Mouse (Mus musculus) forebrain, embryonic 12.5 days (tissue): ENCODE results near the gene Ehd1. TPM values are rescaled to one million over a fixed set of nuclear protein-coding genes. Genes with fewer than 3 reads are reported as not detected.

ENCODE experiments used
- ATAC-seq: fragments of 200-750 bp; cut with Nextera tagmentation; 2 replicates; pipeline ENCODE4 v1.8.0; 2017; ENCODE audit warnings: moderate TSS enrichment; ENCODE audit not compliant: low FRiP score
- H3K27ac ChIP-seq: fragments of 300-500 bp; sonication (generic); 2 replicates; pipeline ENCODE4 v1.5.1; 2016; ENCODE audit warnings: mild to moderate bottlenecking
- H3K27me3 ChIP-seq: fragments of 300-500 bp; sonication (generic); 2 replicates; pipeline ENCODE4 v1.6.1; 2016; ENCODE audit warnings: mild to moderate bottlenecking
- H3K36me3 ChIP-seq: fragments of 300-500 bp; sonication (generic); replicated peaks from 2 replicates; pipeline ENCODE4 v1.6.1; 2016; ENCODE audit warnings: mild to moderate bottlenecking
- H3K4me1 ChIP-seq: fragments of 300-500 bp; sonication (generic); 2 replicates; pipeline ENCODE4 v1.6.1; 2016
- H3K4me2 ChIP-seq: fragments of 300-500 bp; sonication (generic); 2 replicates; pipeline ENCODE4 v1.6.1; 2016; ENCODE audit warnings: mild to moderate bottlenecking, moderate library complexity
- H3K4me3 ChIP-seq: fragments of 300-500 bp; sonication (generic); replicated peaks from 2 replicates; pipeline ENCODE4 v1.5.1; 2016; ENCODE audit warnings: mild to moderate bottlenecking
- H3K9ac ChIP-seq: fragments of 300-500 bp; sonication (generic); 2 replicates; pipeline ENCODE4 v1.6.1; 2016; ENCODE audit warnings: mild to moderate bottlenecking
- H3K9me3 ChIP-seq: fragments of 300-500 bp; sonication (generic); 2 replicates; pipeline ENCODE4 v1.6.1; 2016
- WGBS: fragments of 180-500 bp; shearing (Covaris S2); methylation state at CpG from one replicate; pipeline ENCODE4 v1.1.7; 2016; 5-methylcytosine and 5-hydroxymethylcytosine counted together
- polyA plus RNA-seq: library from polyadenylated mRNA; unstranded; fragments of >200 nt; fragmentation: Nextera tagmentation; extraction: Ambion mirVana; gene quantifications from 2 replicates; pipeline ENCODE4 v1.2.1, GENCODE M21; 2016

Ehd1 gene
- polyA plus RNA-seq, 1 experiment from 2014 or later = 86.6 TPM

DNA sequence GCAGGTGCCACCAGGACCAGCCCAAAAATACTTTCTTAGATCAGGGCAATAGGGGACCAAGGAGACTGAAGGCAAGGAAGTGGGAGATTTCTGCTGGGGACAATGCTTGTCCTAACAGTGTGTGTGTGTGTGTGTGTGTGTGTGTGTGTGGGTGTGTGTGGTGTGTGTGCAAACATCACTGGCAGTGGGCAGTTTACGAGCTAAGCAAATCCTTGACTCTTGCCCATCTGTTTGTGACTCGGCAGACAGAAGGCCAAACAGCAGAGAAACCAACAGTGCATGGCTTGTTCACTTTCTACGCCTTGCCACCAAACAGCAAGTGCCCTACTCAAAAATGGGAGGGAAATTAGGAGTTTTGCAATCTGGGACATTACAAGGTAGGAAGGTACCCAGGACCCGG lies 2.9 kb upstream of the Ehd1 start:
- Histone ChIP-seq H3K4me1 (peaks cover 28% of the 10 kb centered on the region), H3K4me2 (no peak overlapping the region), H3K9ac (no peak overlapping the region), H3K4me3 (no peak overlapping the region), H3K27me3 (peaks cover 6% of the 10 kb centered on the region; the same call in 1 of the 2 replicates), H3K27ac (no peak overlapping the region), H3K36me3 (no peaks in the 10 kb centered on the region), H3K9me3 (no peaks in the 10 kb centered on the region)
- ATAC-seq = no peak
- 83% methylated on average over 4 of the region's 4 CpGs for WGBS

DNA sequence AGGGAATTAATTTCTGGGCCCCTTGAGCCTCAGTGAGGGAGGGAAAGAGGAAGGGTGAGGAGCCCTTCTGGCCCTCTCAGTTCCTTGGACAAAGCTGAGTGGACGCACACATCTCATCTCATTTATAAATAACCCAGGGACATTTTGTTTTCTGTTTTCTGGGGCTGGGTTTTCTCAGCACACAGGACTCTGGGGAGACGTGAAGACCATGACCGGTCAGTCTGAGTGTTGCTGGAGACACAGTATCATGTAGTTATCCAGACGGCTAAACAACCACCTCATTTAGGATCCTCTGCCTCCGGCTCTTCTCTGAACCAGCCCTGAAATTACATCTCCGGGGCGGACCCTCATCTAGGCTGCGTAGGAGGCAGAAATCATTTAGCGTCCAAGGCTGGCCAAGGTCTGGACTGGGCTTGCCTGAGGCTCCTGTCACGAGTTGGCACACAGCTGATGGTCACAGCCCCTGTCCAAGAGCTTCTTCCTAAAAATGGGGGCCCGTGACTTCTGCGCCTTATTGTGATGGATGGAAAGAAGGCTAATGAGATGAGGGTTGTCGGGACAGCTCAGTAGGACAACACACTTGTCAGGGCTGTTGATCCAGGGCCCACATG lies 2.4 kb upstream of the Ehd1 start:
- no peak overlapping the region for H3K4me2 ChIP-seq
- WGBS = 96% methylated on average over 13 of the region's 13 CpGs
- H3K27ac ChIP-seq = no peak overlapping the region
- no peak overlapping the region for H3K9ac ChIP-seq
- H3K36me3 ChIP-seq = no peaks in the 10 kb centered on the region
- peaks cover 34% of the 10 kb centered on the region for H3K4me1 ChIP-seq
- no peak for ATAC-seq
- peaks cover 6% of the 10 kb centered on the region; the same call in 1 of the 2 replicates for H3K27me3 ChIP-seq
- H3K9me3 ChIP-seq = no peaks in the 10 kb centered on the region
- H3K4me3 ChIP-seq = no peak overlapping the region

DNA sequence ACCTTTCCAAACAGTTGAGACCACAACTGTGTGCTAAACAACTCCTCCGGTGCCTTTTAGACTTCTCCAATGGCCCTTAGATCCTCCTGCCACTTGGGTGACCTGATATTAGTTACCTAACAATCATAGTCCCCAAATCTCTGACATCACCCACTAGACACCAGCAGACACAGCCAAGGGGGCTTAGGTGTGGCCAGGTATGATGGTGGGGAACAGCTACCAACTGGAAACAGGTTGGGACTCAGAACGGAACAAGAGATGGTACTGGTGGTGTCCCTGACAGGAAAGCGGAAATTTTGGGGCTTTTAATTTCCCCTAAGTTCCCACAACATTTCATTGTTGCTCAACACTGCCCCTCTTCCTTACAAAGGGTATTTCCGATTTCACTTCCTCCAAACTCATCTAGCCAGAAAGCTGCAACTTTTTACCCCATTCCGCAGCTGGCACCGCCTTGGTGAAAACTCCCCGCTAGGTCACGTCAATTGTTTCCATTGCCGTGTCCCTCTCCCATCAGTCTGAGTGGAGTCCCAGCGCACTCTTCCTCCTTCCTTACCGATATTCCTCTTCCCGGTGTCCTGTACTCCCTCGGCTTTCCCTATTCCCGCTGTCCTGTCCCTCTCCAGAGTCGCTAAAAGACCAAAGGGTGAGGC lies 660 bp upstream of the Ehd1 start:
- H3K27ac ChIP-seq = peak overlapping the region; percentile 57
- H3K27me3 ChIP-seq = peaks cover under 1% of the 10 kb centered on the region; the same call in 1 of the 2 replicates
- no peak for ATAC-seq
- peaks cover 42% of the 10 kb centered on the region for H3K4me1 ChIP-seq
- peaks cover 14% of the 10 kb centered on the region for H3K36me3 ChIP-seq
- peak overlapping the region; percentile 88 for H3K9ac ChIP-seq
- H3K9me3 ChIP-seq = no peaks in the 10 kb centered on the region
- peak overlapping the region; percentile 87 for H3K4me3 ChIP-seq
- peak overlapping the region; percentile 84 for H3K4me2 ChIP-seq
- WGBS = 8% methylated on average over 15 of the region's 15 CpGs

DNA sequence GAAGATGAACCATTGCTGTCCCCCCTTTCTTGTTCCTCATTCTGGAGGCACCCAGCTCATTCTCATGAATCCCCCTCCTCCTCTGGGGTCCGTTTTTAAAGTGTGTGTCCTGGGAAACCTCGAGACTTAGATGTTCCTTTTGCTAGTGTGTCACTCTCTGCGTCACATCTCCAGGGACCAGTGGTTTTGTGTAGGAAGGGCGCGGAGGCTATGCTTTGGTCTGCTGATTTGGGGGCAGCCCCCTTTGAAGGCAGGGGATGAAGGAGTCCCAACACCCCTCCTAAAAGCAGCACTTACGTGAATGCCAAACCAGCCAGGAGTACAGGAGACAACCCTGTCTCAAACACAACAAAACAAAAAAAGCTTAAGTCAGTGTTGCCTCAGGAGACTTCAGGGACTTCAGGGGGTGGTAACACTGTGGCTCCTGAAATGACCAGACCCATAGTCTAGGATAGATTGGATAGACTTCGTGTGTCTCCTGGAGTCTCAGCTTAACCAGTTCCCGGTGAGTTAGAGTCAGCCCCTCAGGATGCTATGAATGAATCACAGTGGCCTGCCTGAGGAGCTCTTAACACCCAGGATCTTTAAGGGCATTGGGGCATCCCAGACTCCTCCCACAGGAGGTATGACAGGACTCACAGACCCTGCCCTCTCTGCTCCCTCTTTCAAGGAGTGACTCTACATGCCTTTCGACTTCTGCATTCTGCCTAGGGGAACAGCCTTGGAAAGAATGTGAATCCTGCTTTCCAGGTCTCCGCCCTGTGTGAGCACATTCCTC lies 1.3 kb downstream of the Ehd1 start:
- Histone ChIP-seq H3K4me1 (peaks cover 38% of the 10 kb centered on the region), H3K9me3 (no peaks in the 10 kb centered on the region), H3K27me3 (no peaks in the 10 kb centered on the region), H3K4me3 (peak overlapping the region; percentile 87), H3K4me2 (peak overlapping the region; percentile 84), H3K27ac (no peak overlapping the region), H3K9ac (peak overlapping the region; percentile 88), H3K36me3 (peaks cover 34% of the 10 kb centered on the region)
- WGBS = 9% methylated on average over 10 of the region's 10 CpGs
- ATAC-seq = no peak

DNA sequence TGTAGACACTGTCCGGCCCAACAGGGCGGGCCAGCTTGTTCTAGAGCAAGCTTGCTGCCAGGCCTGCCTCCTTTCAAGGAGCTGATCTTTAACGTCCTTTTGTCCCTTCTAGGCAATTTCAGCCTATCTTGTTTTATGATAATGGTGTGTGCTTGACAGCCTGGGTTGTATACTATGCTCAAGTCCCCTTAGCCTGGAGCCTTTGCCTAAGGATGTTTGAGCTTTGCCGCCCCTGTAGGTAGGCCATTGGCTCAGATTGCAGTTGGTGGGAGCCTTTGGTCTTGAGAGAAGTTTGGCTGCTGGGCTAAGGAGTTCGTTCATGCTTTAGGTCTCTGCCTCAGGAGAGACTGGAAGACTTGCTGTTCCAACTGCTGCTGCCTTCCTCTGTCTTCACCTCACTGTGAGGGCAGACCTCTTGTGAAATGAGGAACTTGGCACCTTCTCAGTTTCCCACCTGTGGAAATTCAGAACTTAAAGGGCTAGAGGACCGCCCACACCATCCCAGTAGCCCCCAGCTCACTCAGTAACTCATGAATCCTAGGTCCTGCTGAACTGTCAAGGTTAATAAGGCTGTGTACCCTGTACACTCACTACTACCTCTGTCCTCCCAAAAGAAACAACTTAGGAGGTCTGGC lies 2.0 kb downstream of the Ehd1 start:
- Histone ChIP-seq H3K4me3 (peak overlapping the region; percentile 87), H3K4me2 (peak overlapping the region; percentile 84), H3K27ac (no peak overlapping the region), H3K4me1 (peaks cover 38% of the 10 kb centered on the region), H3K9ac (peak overlapping the region; percentile 88), H3K27me3 (no peaks in the 10 kb centered on the region), H3K36me3 (peaks cover 41% of the 10 kb centered on the region), H3K9me3 (no peaks in the 10 kb centered on the region)
- WGBS = 50% methylated on average over 6 of the region's 6 CpGs
- no peak for ATAC-seq

DNA sequence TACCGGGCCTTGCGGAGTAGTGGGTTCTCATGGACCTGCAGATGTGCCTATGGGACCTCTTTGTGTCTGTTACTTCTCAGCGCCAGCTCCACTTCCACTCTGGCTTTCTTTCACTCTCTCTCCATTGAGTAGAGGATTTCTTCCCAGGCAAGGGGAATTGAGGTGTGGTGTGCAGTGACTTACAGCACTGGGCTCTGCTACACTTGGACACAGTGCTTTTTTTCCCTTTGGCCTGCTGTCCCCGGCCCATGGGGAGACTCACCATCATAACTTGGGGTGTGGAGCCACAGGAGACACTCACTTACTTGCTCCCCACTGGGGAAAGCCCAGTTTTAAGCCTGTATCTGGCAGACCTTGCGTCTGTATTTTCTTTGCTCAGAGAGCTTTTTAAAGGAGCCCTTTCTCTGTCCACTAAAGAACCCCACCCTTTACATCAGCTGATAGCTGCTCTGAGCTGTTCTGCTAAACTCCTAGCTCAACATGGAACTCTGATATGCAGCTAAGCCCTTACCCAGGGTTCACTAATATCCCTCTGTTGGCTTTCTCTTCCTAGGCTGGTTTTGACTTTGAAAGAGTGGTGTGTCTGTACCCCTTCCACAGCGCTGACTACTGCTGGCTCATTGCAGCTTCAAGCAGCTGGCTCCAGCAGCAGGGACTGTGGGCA lies 3.1 kb downstream of the Ehd1 start:
- H3K27ac ChIP-seq = no peak overlapping the region
- H3K4me3 ChIP-seq = peak overlapping the region; percentile 87
- peak overlapping the region; percentile 33 for H3K9ac ChIP-seq
- ATAC-seq = no peak
- peaks cover 38% of the 10 kb centered on the region for H3K4me1 ChIP-seq
- peaks cover 51% of the 10 kb centered on the region for H3K36me3 ChIP-seq
- H3K9me3 ChIP-seq = no peaks in the 10 kb centered on the region
- H3K4me2 ChIP-seq = peak overlapping the region; percentile 84
- WGBS = 85% methylated on average over 6 of the region's 6 CpGs
- H3K27me3 ChIP-seq = no peaks in the 10 kb centered on the region

DNA sequence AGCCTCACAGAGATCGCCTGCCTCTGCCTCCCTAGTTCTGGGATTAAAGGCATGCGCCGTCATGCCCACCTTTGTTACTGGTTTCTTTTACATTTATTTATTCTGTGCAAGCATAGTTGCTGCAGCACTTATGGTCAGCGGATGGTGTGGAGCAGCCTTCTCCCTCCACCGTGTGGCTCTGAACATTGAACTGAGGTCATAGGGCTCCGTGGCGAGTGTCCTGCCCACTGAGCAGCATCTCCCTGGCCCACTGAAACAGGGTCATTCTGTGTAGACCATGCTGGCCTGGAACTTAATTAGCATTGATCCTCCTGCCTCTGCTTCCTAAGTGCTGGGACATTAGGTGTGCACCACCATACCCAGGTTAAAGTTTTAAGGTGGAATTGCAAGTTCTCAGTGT lies 4.0 kb downstream of the Ehd1 start:
- Histone ChIP-seq H3K4me1 (peaks cover 32% of the 10 kb centered on the region), H3K4me2 (no peak overlapping the region), H3K9ac (no peak overlapping the region), H3K36me3 (peaks cover 61% of the 10 kb centered on the region), H3K27me3 (no peaks in the 10 kb centered on the region), H3K4me3 (no peak overlapping the region), H3K27ac (no peak overlapping the region), H3K9me3 (no peaks in the 10 kb centered on the region)
- WGBS = 89% methylated on average over 7 of the region's 7 CpGs
- no peak for ATAC-seq

DNA sequence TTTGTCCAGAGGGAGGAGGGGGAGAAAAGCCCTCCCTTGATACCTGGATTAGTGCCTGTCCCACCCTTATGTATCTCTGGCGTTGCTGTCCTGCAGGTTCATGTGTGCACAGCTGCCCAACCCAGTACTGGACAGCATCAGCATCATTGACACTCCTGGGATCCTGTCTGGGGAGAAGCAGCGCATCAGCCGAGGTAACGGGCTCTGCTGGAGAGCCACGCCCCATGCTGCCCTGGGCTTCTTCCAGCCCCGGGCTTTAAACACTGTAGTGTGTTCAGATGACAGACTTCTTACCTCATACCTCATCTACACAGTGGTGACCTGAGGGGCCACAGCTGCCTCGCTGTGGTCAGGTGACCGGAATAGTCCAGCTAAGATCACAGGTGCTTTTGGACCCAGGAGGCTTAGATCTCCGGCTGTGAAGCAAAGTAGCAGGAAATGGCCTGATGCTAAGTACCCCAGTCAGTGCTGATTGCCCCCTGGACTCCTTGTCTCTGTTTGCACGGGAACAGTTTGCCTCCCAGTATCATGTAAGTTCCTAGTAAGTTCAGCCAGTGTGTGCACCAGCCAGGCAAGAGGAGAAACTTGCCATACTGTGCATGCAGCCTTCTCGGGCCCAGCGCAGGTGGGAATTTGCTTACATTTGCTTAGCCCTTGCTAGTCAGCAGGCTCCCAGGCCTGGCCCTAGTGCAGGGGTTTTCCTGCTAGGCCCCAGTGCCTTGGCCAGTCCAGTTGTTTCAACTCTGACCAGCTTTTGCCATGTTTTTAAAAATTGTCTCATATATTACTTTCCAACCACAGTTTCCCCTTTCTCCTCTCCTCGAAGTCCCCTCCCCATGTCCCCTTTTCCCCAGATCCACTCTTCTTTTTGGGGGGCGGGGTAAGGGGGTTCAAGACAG lies 4.8 kb downstream of the Ehd1 start:
- H3K27me3 ChIP-seq = no peaks in the 10 kb centered on the region
- 88% methylated on average over 14 of the region's 14 CpGs for WGBS
- H3K36me3 ChIP-seq = peaks cover 68% of the 10 kb centered on the region
- H3K27ac ChIP-seq = no peak overlapping the region
- no peak overlapping the region for H3K4me3 ChIP-seq
- H3K9me3 ChIP-seq = no peaks in the 10 kb centered on the region
- no peak overlapping the region for H3K4me2 ChIP-seq
- H3K4me1 ChIP-seq = peaks cover 26% of the 10 kb centered on the region
- H3K9ac ChIP-seq = no peak overlapping the region
- ATAC-seq = no peak

DNA sequence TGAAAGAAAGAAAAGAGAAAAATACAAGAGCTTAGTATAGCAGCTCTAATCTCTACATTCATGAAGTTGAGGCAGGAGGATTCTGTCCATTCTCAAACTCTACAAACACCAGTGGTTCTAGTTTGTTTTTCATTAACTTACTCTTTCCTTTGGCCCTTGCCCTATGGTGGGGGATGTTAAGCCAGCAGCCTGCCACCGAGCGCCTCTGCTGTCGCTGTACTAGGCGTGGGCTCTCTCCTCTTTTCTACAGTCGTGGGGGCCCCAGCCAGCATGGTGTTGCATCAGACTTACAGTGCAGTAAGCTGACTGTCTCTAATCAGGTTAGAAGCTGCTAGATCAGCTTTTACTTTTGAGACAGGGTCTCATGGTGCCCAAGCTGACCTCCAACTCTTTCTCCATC lies 6.5 kb downstream of the Ehd1 start:
- Histone ChIP-seq H3K27ac (no peak overlapping the region), H3K4me1 (peaks cover 22% of the 10 kb centered on the region), H3K9ac (no peak overlapping the region), H3K36me3 (peaks cover 84% of the 10 kb centered on the region), H3K27me3 (no peaks in the 10 kb centered on the region), H3K4me3 (no peak overlapping the region), H3K9me3 (no peaks in the 10 kb centered on the region), H3K4me2 (no peak overlapping the region)
- 91% methylated on average over 5 of the region's 5 CpGs for WGBS
- no peak for ATAC-seq

DNA sequence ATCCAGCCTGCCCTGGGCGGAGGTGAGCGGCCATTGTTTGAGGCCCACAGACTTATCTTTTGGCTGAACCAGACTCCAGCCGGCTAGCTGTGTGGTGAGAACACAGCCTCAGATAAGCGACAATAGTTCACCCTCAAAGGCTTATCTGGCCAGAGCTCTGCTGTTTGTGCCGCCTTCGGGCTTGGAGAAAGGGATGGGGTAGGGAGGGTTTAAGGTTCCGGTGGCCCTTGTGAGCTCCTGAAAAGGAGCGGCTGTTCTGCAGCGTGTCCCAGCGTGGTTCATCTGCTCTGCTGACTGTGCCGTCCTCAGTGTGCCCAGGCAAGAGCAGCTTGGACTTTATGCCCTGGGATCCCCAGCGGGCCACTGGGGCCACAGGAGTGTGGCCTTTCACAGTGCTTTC lies 8.0 kb downstream of the Ehd1 start:
- ATAC-seq = no peak
- H3K4me1 ChIP-seq = peaks cover 10% of the 10 kb centered on the region
- H3K9me3 ChIP-seq = no peaks in the 10 kb centered on the region
- WGBS = 93% methylated on average over 12 of the region's 12 CpGs
- no peak overlapping the region; the same call in 1 of the 2 replicates for H3K27ac ChIP-seq
- H3K4me3 ChIP-seq = no peak overlapping the region
- H3K4me2 ChIP-seq = no peak overlapping the region
- H3K9ac ChIP-seq = no peak overlapping the region
- no peaks in the 10 kb centered on the region for H3K27me3 ChIP-seq
- H3K36me3 ChIP-seq = peaks cover 83% of the 10 kb centered on the region

DNA sequence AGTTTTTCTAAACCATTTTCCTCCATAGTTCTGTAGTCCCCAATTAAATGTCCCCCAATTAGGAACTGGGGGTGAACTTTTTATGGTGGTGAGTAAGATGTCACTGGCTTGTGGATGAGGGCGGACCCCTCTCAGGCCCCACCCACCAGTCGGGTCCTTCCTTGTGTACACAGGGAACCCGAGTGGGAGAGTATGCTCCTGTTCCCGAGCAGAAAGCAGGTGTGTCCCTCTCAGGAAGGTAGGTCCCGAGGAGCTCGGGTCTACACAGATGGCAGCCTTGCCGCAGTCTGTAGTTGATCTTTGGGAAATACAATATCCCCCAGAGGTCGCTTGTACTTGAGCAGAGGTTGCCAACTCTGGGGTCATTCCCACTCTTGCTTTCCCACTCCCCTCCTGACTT lies 8.7 kb downstream of the Ehd1 start:
- Histone ChIP-seq H3K9ac (no peak overlapping the region), H3K36me3 (peaks cover 85% of the 10 kb centered on the region), H3K9me3 (no peaks in the 10 kb centered on the region), H3K4me2 (no peak overlapping the region), H3K27me3 (no peaks in the 10 kb centered on the region), H3K4me1 (peaks cover 4% of the 10 kb centered on the region; the same call in 1 of the 2 replicates), H3K4me3 (no peak overlapping the region), H3K27ac (no peak overlapping the region; the same call in 1 of the 2 replicates)
- ATAC-seq = no peak
- 86% methylated on average over 8 of the region's 8 CpGs for WGBS
